Mouse (Mus musculus) kidney, postnatal 0 days (tissue): Measurements from ENCODE around the gene Gls2. TPM values are rescaled to one million over a fixed set of nuclear protein-coding genes. Genes with fewer than 3 reads are reported as not detected.
"Not testable (repeated sequence)": the region's sequence is repeated elsewhere in the genome, so short reads cannot be mapped to it uniquely, and the experiment has no call there.

ENCODE experiments used
- ATAC-seq: fragments of 200-750 bp; cut with Nextera tagmentation; replicated peaks from 2 replicates; pipeline ENCODE4 v1.8.0; 2017; ENCODE audit warnings: low read depth, moderate number of reproducible peaks, moderate TSS enrichment, moderate library complexity; ENCODE audit not compliant: low FRiP score
- DNase-seq: peaks from one replicate; pipeline ENCODE4 v3.0.0-alpha.2; 2016; ENCODE audit warnings: low spot score
- H3K27ac ChIP-seq: fragments of 300-500 bp; sonication (generic); 2 replicates; pipeline ENCODE4 v1.5.1; 2014; ENCODE audit warnings: mild to moderate bottlenecking
- H3K27me3 ChIP-seq: fragments of 300-500 bp; sonication (generic); 2 replicates; pipeline ENCODE4 v1.6.1; 2014; ENCODE audit warnings: low read length, mixed read lengths; ENCODE audit not compliant: insufficient read depth
- H3K36me3 ChIP-seq: fragments of 300-500 bp; sonication (generic); 2 replicates; pipeline ENCODE4 v1.6.1; 2014; ENCODE audit warnings: low read length, mixed read lengths; ENCODE audit not compliant: insufficient read depth
- H3K4me1 ChIP-seq: fragments of 300-500 bp; sonication (generic); replicated peaks from 2 replicates; pipeline ENCODE4 v1.6.1; 2014; ENCODE audit warnings: antibody characterized with exemption, low read length, mixed read lengths; ENCODE audit not compliant: insufficient read depth
- H3K4me2 ChIP-seq: fragments of 300-500 bp; sonication (generic); 2 replicates; pipeline ENCODE4 v1.6.1; 2014; ENCODE audit warnings: mild to moderate bottlenecking, low read length, moderate library complexity, mixed read lengths
- H3K4me3 ChIP-seq: fragments of 300-500 bp; sonication (generic); replicated peaks from 2 replicates; pipeline ENCODE4 v1.5.1; 2014; ENCODE audit warnings: low read depth, low read length
- H3K9ac ChIP-seq: fragments of 300-500 bp; sonication (generic); 2 replicates; pipeline ENCODE4 v1.6.1; 2014; ENCODE audit warnings: low read depth, low read length
- H3K9me3 ChIP-seq: fragments of 300-500 bp; sonication (generic); replicated peaks from 2 replicates; pipeline ENCODE4 v1.6.1; 2016; ENCODE audit warnings: low read length, inconsistent platforms, mixed read lengths
- CTCF ChIP-seq: IDR thresholded peaks from 2 replicates; pipeline ENCODE4 v1.5.1; 2016; ENCODE audit warnings: antibody characterized with exemption, low read depth, mild to moderate bottlenecking, moderate library complexity
- WGBS: fragments of 180-500 bp; shearing (Covaris S2); extraction: QIAGEN DNeasy Blood & Tissue Kit; methylation state at CpG from one replicate; pipeline ENCODE4 v1.1.7; 2014; 5-methylcytosine and 5-hydroxymethylcytosine counted together
- polyA plus RNA-seq: library from polyadenylated mRNA; unstranded; fragments of >200 nt; fragmentation: Nextera tagmentation; extraction: Ambion mirVana; gene quantifications from 2 replicates; pipeline ENCODE4 v1.2.1, GENCODE M21; 2015

Gls2 gene
- polyA plus RNA-seq = 0.68 and 0.79 TPM in 2 replicates

DNA sequence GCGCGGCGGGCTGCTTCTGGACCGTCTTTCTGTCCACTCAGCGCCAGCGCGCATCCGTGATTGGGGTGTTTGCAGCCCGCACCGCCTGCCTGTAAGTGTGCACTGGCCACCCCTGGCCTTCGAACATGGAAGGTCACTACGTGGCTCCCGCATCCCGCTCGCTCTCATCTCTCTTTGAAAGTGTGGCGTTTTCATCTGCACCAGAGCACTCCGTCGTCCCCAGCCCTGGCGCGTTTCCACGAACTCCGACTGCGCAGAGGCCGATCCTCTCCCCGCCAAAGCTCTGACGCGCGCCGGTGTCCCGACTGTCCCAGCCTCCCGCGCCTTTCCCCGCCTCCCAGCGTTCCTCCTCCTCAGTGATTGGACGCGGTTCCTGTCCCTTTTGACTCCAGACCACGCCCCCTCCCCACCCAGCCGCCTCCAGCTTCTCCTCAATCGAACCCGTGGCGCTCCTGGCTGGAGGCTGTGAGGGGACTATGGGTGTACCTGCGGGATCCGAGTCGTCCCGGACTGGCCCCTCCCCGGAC lies at the start of gene Gls2:
Gene Gls2, plus strand, starts transcription at position 434 of the 527 bp plus-strand sequence.
- H3K4me2 ChIP-seq = peak within 1 kb of the TSS; percentile 97
- 0 out of 2 replicates have a peak, but pooled peaks cover 3% of the 10 kb centered on the region for H3K4me1 ChIP-seq
- under 1% methylated on average over 46 of the region's 46 CpGs for WGBS
- H3K27ac ChIP-seq = no peak within 1 kb of the TSS
- DNase-seq = peak; percentile 97
- H3K9me3 ChIP-seq = no peaks in the 10 kb centered on the region
- peak within 1 kb of the TSS; percentile 53 for H3K4me3 ChIP-seq
- H3K9ac ChIP-seq = peak within 1 kb of the TSS; percentile 62
- no peaks in the 10 kb centered on the region for H3K27me3 ChIP-seq
- no peaks in the 10 kb centered on the region for H3K36me3 ChIP-seq
- no peak for TF ChIP-seq CTCF
- peak; percentile 94 for ATAC-seq

GRCm38 (mm10) chr10:128144961-128145360 lies 49.3 kb upstream of the Gls2 start:
- 0 out of 2 replicates have a peak overlapping the region, but pooled peaks have one; percentile 13 for H3K9ac ChIP-seq
- no peak for ATAC-seq
- 74% methylated on average over 2 of the region's 2 CpGs for WGBS
- no peak overlapping the region for H3K4me3 ChIP-seq
- peaks cover 4% of the 10 kb centered on the region; the same call in 1 of the 2 replicates for H3K4me1 ChIP-seq
- H3K4me2 ChIP-seq = no peak overlapping the region
- no peak overlapping the region for H3K27ac ChIP-seq
- no peaks in the 10 kb centered on the region for H3K9me3 ChIP-seq
- no peak for TF ChIP-seq CTCF
- DNase-seq = no peak
- H3K36me3 ChIP-seq = peaks cover 34% of the 10 kb centered on the region
- no peaks in the 10 kb centered on the region for H3K27me3 ChIP-seq

DNA sequence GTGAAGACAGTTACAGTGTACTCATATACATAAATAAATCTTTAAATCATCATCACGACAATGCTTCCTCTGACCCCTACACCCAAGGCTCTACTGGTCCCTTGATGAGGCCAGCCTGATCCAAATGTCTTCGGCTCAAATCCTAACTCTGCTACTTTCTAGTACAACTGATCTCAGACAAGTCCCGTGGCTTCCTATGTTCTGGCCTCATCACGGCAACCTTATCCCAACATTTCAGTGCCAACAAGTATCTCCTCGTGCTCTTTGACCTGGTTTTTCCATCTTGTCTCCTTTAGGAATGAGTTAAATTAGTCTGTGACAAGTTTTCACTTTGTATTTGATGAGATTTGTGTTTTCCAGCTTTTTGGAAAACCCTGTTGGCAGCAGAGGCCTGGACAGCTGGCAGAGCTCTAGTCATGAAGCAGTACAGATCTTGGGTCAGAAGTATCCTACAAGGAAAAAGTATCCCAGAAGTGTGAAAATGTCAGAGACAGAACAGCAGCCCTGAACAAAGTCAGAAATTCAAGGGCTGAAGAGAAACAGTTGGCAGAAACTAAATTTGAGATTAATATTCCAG lies 45.4 kb upstream of the Gls2 start:
- Histone ChIP-seq H3K9me3 (no peaks in the 10 kb centered on the region), H3K27me3 (no peaks in the 10 kb centered on the region), H3K4me2 (peak overlapping the region; percentile 18; the same call in 1 of the 2 replicates), H3K27ac (peak overlapping the region; percentile 80), H3K4me3 (no peak overlapping the region), H3K4me1 (peaks cover 7% of the 10 kb centered on the region; the same call in 1 of the 2 replicates), H3K36me3 (peaks cover 11% of the 10 kb centered on the region), H3K9ac (no peak overlapping the region)
- no peak for TF ChIP-seq CTCF
- WGBS = 71% methylated on average over 5 of the region's 5 CpGs
- ATAC-seq (no peak), DNase-seq (no peak)

- no peaks in the 10 kb centered on the region for H3K9me3 ChIP-seq
- TF ChIP-seq CTCF = peak; percentile 68
- peak; percentile 99 for DNase-seq
- H3K4me2 ChIP-seq = peak overlapping the region; percentile 18; the same call in 1 of the 2 replicates
- ATAC-seq = peak; percentile 96
- no peak overlapping the region for H3K9ac ChIP-seq
- 3% methylated on average over 5 of the region's 5 CpGs for WGBS
- H3K36me3 ChIP-seq = peaks cover 7% of the 10 kb centered on the region; the same call in 1 of the 2 replicates
- no peak overlapping the region for H3K4me3 ChIP-seq
- peak overlapping the region; percentile 80 for H3K27ac ChIP-seq
- peaks cover 7% of the 10 kb centered on the region; the same call in 1 of the 2 replicates for H3K4me1 ChIP-seq
- no peaks in the 10 kb centered on the region for H3K27me3 ChIP-seq
Measured at GRCm38 (mm10) chr10:128149592-128149991, 44.7 kb upstream of the Gls2 start.

DNA sequence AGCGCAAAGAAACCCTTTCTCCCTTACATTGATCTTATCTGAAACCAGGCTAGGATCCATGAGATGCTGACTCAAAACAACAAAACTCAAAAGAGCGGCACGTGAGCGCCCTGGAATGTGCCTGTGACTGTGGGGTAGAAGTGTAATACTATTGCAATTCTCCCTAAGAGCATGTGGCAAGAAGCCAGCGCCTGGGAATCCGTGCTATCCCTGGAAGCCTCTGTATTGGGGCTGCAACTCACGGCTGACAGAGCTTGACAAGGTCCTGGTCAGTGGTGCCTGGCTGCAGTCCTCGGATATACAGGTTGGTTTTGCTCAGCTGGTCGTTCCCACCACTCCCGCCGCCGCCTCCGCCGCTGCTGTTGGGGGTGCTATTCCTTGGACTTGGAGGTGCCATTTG lies 43.3 kb upstream of the Gls2 start:
- WGBS = 59% methylated on average over 14 of the region's 14 CpGs
- H3K36me3 ChIP-seq = no peaks in the 10 kb centered on the region
- H3K9me3 ChIP-seq = no peaks in the 10 kb centered on the region
- H3K4me1 ChIP-seq = peaks cover 7% of the 10 kb centered on the region; the same call in 1 of the 2 replicates
- TF ChIP-seq CTCF = no peak
- peak; percentile 38 for DNase-seq
- no peak overlapping the region for H3K9ac ChIP-seq
- H3K27me3 ChIP-seq = no peaks in the 10 kb centered on the region
- H3K27ac ChIP-seq = peak overlapping the region; percentile 54
- no peak for ATAC-seq
- no peak overlapping the region for H3K4me3 ChIP-seq
- H3K4me2 ChIP-seq = no peak overlapping the region

- Histone ChIP-seq H3K4me2 (no peak overlapping the region), H3K4me1 (peaks cover 5% of the 10 kb centered on the region; the same call in 1 of the 2 replicates), H3K27me3 (no peaks in the 10 kb centered on the region), H3K4me3 (no peak overlapping the region), H3K27ac (no peak overlapping the region), H3K36me3 (no peaks in the 10 kb centered on the region), H3K9ac (no peak overlapping the region), H3K9me3 (no peaks in the 10 kb centered on the region)
- WGBS = 65% methylated on average over 3 of the region's 3 CpGs
- no peak for ATAC-seq
- TF ChIP-seq CTCF = no peak
- DNase-seq = no peak
Measured at GRCm38 (mm10) chr10:128153978-128154377, 40.3 kb upstream of the Gls2 start.

DNA sequence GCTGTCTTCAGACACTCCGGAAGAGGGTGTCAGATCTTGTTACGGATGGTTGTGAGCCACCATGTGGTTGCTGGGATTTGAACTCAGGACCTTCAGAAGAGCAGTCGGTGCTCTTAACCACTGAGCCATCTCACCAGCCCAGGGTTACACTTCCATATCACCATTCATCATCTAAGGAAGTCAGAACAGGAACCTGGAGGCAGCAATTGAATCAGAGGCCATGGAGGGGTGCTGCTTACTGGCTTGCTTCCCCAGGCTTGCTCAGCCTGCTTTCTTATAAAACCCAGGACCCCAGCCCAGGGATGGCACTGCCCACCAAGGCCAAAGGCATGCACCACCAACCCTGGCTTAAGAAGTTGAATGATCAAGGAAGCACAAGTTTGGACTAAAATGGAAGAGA lies 28.5 kb upstream of the Gls2 start:
- not testable (repeated sequence) for H3K36me3 ChIP-seq, H3K4me3 ChIP-seq, H3K9me3 ChIP-seq, H3K27me3 ChIP-seq, H3K27ac ChIP-seq, H3K4me1 ChIP-seq, ATAC-seq, DNase-seq, H3K9ac ChIP-seq, H3K4me2 ChIP-seq
- 71% methylated on average over 2 of the region's 3 CpGs for WGBS
